Mouse (Mus musculus): ENCODE data around the gene Sept9. TPM values are rescaled to one million over a fixed set of nuclear protein-coding genes. Genes with fewer than 3 reads are reported as not detected.

Gene Sept9
- polyA plus RNA-seq, 1 experiment: 41.4 TPM

DNA sequence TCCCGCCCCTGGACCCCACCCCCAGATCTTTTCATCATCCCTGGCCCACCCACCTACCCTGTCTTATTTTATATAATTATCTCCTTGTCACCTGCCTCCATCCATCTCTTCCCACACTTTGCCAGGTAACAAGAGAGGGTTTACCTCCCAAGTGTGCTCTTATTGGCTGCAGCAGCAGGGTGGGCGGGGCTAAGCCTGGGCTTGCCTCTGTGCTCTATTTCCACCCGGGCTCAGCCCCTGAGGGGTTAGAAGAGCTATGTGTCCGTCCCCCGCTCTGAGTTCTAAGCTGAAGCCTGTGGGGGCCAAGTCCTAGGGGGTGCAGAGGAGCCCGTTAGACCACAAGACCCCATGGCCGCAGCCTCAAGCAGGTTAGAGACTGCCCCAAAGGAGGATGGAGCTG lies 161.1 kb downstream of the Sept9 start:
- H3K4me3 ChIP-seq (replicated peaks; ENCODE audit: extremely low read depth, low read depth, low read length): no peak overlapping the region
- WGBS: 79% methylated on average over 7 of the region's 7 CpGs
- H3K4me1 ChIP-seq (ENCODE audit: control insufficient read depth, insufficient read depth, low read length): no peaks in the 10 kb centered on the region
- no peak for TF ChIP-seq CTCF (IDR thresholded peaks at IDR 0.05; ENCODE audit: insufficient read depth, low read length)
- no peak for TF ChIP-seq POLR2A (IDR thresholded peaks at IDR 0.05; ENCODE audit: borderline replicate concordance, extremely low read depth, low read depth, low read length)
- no peak for DNase-seq

DNA sequence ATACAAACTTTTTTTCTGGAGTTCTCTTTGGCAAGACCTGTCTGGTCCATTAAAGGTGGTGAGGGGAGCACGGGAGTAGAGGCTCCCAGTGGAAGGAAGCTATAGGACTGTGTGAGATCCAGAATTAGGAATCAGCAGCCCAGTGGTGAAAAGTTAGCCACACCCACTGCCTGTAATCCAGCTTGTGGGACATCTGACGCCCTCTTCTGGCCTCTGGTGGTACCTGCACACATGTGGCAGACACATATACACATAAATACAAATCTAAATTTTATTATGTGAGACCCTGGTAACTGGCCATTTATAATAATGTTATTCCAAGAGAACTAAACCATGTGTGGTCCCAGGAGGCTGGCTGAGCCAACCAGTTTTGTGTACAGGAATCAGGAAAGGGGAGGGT lies 162.8 kb downstream of the Sept9 start:
- peak; percentile 12; the same call in 1 of the 2 replicates for TF ChIP-seq CTCF (IDR thresholded peaks at IDR 0.05; ENCODE audit: insufficient read depth, low read length)
- TF ChIP-seq POLR2A (IDR thresholded peaks at IDR 0.05; ENCODE audit: borderline replicate concordance, extremely low read depth, low read depth, low read length): no peak
- 92% methylated on average over 2 of the region's 2 CpGs for WGBS
- Histone ChIP-seq H3K4me1 (ENCODE audit: control insufficient read depth, insufficient read depth, low read length) (no peaks in the 10 kb centered on the region), H3K4me3 (replicated peaks; ENCODE audit: extremely low read depth, low read depth, low read length) (no peak overlapping the region)
- no peak for DNase-seq

DNA sequence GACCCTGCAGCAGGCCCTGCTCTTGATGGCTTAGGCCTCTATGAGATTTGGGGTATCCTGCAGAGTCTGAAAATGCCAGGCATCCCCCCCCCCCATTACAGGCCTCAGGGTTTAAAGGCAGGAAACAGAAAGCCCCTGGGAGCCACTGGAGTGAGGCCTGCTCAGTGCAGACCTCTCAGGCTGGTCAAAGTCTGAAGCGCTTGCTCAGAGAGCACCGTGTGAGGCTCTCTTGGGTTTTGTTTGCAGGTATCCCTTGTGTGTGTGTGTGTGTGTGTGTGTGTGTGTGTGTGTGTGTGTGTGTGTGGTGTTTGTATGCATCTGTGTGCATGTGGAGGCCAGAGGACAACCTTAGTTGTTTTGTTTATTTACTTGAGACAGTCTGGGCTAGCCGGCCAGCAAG lies 164.5 kb downstream of the Sept9 start:
- WGBS: 77% methylated on average over 3 of the region's 3 CpGs
- H3K4me1 ChIP-seq (ENCODE audit: control insufficient read depth, insufficient read depth, low read length): no peaks in the 10 kb centered on the region

DNA sequence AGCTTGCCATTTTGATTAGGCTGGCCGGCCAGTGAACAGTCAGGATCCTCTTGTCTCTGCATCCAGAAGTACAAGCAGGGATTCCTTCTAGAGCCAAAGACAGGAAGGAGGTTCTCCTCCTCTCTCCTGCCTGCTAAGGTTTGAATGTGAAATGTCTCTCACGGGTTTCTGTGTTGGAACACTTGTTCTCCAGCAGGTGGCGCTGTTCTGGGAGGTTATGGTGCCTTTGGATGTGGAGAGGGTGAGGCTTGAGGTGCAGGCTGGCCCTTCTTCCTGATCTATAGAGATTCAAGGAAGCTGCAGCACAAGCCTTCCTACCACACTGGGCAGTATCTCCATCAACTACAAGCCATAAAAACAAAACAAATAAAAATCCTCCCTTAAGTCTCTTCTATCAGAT lies 167.0 kb downstream of the Sept9 start:
- no peak for DNase-seq
- TF ChIP-seq CTCF (IDR thresholded peaks at IDR 0.05; ENCODE audit: insufficient read depth, low read length): peak; percentile 64
- no peak for TF ChIP-seq POLR2A (IDR thresholded peaks at IDR 0.05; ENCODE audit: borderline replicate concordance, extremely low read depth, low read depth, low read length)
- Histone ChIP-seq H3K4me1 (ENCODE audit: control insufficient read depth, insufficient read depth, low read length) (no peaks in the 10 kb centered on the region), H3K4me3 (replicated peaks; ENCODE audit: extremely low read depth, low read depth, low read length) (no peak overlapping the region)
- 14% methylated on average over 3 of the region's 3 CpGs for WGBS

More for the DNA sequence above, 164.5 kb downstream of the Sept9 start:
- DNase-seq: no peak
- TF ChIP-seq POLR2A (IDR thresholded peaks at IDR 0.05; ENCODE audit: borderline replicate concordance, extremely low read depth, low read depth, low read length) (no peak), CTCF (IDR thresholded peaks at IDR 0.05; ENCODE audit: insufficient read depth, low read length) (no peak)
- H3K4me3 ChIP-seq (replicated peaks; ENCODE audit: extremely low read depth, low read depth, low read length): no peak overlapping the region

DNA sequence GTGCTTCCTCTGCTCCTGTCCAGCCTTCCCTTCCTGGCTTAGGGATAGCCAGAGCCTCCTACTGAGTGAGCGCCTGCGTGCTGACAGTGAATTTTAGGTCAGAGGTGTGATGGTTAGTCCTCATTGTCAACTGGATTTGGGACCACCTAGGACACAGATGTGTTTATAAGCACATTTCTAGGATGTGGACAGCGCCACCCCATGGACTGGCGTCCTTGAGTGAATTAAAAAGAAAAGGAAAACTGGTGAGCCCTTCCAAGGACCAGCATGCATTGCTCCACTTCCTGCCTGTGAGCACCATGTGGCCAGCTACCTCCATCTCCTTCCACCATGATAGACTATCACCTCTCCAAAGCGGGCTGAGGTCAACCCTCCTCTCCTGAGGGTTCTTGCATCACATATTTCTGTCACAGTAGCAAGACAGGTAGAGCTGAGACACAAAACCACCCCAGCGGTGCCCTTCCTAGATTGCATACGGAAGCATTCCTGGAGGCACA lies 167.4 kb downstream of the Sept9 start:
- no peak for DNase-seq
- TF ChIP-seq POLR2A (IDR thresholded peaks at IDR 0.05; ENCODE audit: borderline replicate concordance, extremely low read depth, low read depth, low read length) (no peak), CTCF (IDR thresholded peaks at IDR 0.05; ENCODE audit: insufficient read depth, low read length) (no peak)
- no peak overlapping the region for H3K4me3 ChIP-seq (replicated peaks; ENCODE audit: extremely low read depth, low read depth, low read length)
- no peaks in the 10 kb centered on the region for H3K4me1 ChIP-seq (ENCODE audit: control insufficient read depth, insufficient read depth, low read length)
- 82% methylated on average over 7 of the region's 7 CpGs for WGBS

DNA sequence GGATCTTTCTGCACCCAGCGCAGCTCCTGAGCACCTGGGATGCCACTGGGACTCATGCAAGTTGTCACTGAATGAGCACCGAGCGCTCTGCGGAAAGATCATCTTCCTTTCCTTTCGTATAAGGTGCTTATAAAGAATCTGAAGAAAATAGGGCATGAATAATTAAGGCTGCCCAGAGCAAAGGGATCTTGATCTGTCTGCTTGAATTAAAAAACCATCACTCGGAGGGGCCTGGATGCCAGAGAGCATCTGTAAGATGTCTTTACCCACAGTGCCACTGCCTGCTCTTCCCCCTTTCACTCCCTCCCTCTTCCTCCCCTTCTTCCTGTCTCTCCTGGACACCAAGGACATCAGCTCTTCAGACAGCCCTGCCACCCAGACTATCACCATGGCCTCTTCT lies 168.5 kb downstream of the Sept9 start:
- DNase-seq: no peak
- WGBS: 89% methylated on average over 6 of the region's 6 CpGs

DNA sequence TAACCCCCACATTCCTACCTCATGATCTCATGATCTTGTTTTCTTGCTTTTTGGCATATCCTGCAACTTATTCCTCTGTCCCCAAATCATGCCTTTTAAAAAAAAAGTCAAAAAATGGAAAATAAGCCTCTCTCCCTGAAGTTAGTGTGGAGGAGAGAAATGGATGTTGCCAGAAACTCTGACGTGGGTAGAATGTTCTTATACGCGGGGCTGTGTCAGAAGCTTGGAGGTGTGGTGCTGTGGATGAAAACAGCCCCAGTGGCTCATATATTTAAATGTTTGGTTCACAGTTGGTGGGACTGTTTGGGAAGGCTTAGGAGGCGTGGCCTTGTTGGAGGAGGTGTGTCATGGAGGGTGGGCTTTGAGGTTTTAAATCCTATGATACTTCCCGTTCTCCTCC lies 169.9 kb downstream of the Sept9 start:
- H3K4me1 ChIP-seq (ENCODE audit: control insufficient read depth, insufficient read depth, low read length): no peaks in the 10 kb centered on the region
- no peak for DNase-seq
- 86% methylated on average over 5 of the region's 5 CpGs for WGBS
- H3K4me3 ChIP-seq (replicated peaks; ENCODE audit: extremely low read depth, low read depth, low read length): no peak overlapping the region
- TF ChIP-seq CTCF (IDR thresholded peaks at IDR 0.05; ENCODE audit: insufficient read depth, low read length) (no peak), POLR2A (IDR thresholded peaks at IDR 0.05; ENCODE audit: borderline replicate concordance, extremely low read depth, low read depth, low read length) (no peak)

More for the DNA sequence above, 168.5 kb downstream of the Sept9 start:
- Histone ChIP-seq H3K4me1 (ENCODE audit: control insufficient read depth, insufficient read depth, low read length) (no peaks in the 10 kb centered on the region), H3K4me3 (replicated peaks; ENCODE audit: extremely low read depth, low read depth, low read length) (no peak overlapping the region)
- TF ChIP-seq POLR2A (IDR thresholded peaks at IDR 0.05; ENCODE audit: borderline replicate concordance, extremely low read depth, low read depth, low read length): no peak
- TF ChIP-seq CTCF (IDR thresholded peaks at IDR 0.05; ENCODE audit: insufficient read depth, low read length): no peak

DNA sequence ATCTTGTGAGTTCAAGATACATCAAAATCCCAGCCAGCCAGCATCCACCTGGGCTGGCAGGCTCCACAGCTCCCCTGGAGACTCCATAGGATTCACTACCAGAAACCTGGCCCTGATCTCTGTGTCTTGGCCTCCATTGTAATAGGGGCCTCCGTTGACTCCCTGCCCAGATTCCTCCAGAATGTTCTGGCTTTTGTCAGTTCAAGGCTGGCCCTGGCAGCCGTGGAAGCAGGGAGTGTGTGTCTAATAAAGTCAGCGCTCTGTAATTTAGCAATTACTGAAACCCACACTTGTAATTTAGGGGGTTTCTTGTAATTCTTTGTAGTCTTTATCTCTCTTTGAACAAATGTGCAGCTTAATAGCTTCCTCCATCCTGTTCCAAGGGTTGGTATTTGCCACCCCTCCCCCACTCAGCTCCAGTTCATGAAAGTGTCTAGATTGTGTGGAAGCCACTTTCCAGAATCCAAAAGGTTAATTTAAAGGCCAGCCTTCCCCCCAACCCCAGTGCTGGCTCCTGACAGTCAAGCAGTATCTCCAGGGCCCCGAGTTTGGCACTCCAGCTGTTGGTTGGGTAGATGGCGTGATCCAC lies 170.9 kb downstream of the Sept9 start:
- Histone ChIP-seq H3K4me1 (ENCODE audit: control insufficient read depth, insufficient read depth, low read length) (no peaks in the 10 kb centered on the region), H3K4me3 (replicated peaks; ENCODE audit: extremely low read depth, low read depth, low read length) (no peak overlapping the region)
- TF ChIP-seq CTCF (IDR thresholded peaks at IDR 0.05; ENCODE audit: insufficient read depth, low read length): no peak
- TF ChIP-seq POLR2A (IDR thresholded peaks at IDR 0.05; ENCODE audit: borderline replicate concordance, extremely low read depth, low read depth, low read length): no peak
- WGBS: 56% methylated on average over 5 of the region's 5 CpGs
- no peak for DNase-seq

DNA sequence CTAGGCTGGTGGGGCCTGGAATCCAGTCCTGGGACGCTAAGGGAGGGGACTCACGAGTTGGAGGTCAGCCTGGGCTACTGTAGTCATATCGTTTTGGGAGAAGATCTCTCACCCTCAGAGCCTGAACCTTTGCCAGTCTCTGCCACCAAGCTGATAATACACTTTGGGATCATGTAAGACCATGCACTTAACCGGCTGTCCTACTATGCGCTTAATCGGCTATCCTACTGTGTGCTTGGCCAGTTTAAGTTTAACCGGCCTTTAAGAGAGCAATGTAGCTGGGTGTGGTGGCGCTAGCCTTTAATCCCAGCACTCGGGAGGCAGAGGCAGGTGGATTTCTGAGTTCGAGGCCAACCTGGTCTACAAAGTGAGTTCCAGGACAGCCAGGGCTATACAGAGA lies 173.1 kb downstream of the Sept9 start:
- WGBS: 88% methylated on average over 10 of the region's 10 CpGs
- Histone ChIP-seq H3K4me3 (replicated peaks; ENCODE audit: extremely low read depth, low read depth, low read length) (no peak overlapping the region), H3K4me1 (ENCODE audit: control insufficient read depth, insufficient read depth, low read length) (no peaks in the 10 kb centered on the region)
- TF ChIP-seq POLR2A (IDR thresholded peaks at IDR 0.05; ENCODE audit: borderline replicate concordance, extremely low read depth, low read depth, low read length) (no peak), CTCF (IDR thresholded peaks at IDR 0.05; ENCODE audit: insufficient read depth, low read length) (no peak)
- DNase-seq: no peak

DNA sequence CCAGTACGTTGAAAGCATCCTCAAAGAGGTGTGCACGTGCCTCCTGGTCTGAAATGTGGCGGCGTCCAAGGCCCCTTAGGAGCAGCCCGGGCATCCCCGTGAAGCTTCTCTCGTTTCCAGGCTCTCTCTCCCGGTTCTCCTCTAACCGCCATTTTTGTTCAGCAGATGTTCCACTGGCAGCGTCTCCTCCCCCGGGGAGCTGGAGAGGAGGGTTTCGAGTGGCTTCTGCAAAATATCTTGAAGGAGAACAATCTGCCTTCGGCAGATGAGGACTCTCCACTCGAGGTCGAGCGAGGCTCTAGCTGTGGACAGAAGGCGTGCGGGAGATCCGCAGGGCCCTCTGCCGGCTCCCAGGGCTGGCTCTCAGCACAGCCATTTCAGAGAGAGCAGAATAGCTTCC lies 173.7 kb downstream of the Sept9 start:
- DNase-seq: no peak
- H3K4me1 ChIP-seq (ENCODE audit: control insufficient read depth, insufficient read depth, low read length): no peaks in the 10 kb centered on the region
- TF ChIP-seq CTCF (IDR thresholded peaks at IDR 0.05; ENCODE audit: insufficient read depth, low read length): no peak
- TF ChIP-seq POLR2A (IDR thresholded peaks at IDR 0.05; ENCODE audit: borderline replicate concordance, extremely low read depth, low read depth, low read length): no peak
- WGBS: 61% methylated on average over 20 of the region's 20 CpGs
- H3K4me3 ChIP-seq (replicated peaks; ENCODE audit: extremely low read depth, low read depth, low read length): no peak overlapping the region

Data from lung, adult 2 months (tissue).